Mouse (Mus musculus): Measurements from ENCODE around the gene Scarb2.

- TF ChIP-seq CTCF (IDR thresholded peaks at IDR 0.05; ENCODE audit: insufficient read depth, low read length), result peak; percentile 8; the same call in 1 of the 2 replicates
- no peak for TF ChIP-seq POLR2A (IDR thresholded peaks at IDR 0.05; ENCODE audit: borderline replicate concordance, extremely low read depth, low read depth, low read length)
Measured at GRCm38 (mm10) chr5:92488408-92488807, 18.2 kb downstream of the Scarb2 start.

All from lung, adult 2 months (tissue).